Mouse (Mus musculus): ENCODE data around the gene Ube2j2. TPM values are rescaled to one million over a fixed set of nuclear protein-coding genes. Genes with fewer than 3 reads are reported as not detected.

Ube2j2 gene
- polyA plus RNA-seq, 1 experiment from 2014 or later, result 125 TPM

- no peak for ATAC-seq (ENCODE audit: low FRiP score)
- Histone ChIP-seq H3K4me2 (replicated peaks) (no peak overlapping the region), H3K27me3 (ENCODE audit: control insufficient read depth, insufficient read depth, low read length) (no peaks in the 10 kb centered on the region), H3K9ac (no peak overlapping the region), H3K27ac (no peak overlapping the region), H3K4me3 (replicated peaks; ENCODE audit: low read length) (no peak overlapping the region), H3K9me3 (ENCODE audit: control insufficient read depth, low read length) (no peaks in the 10 kb centered on the region), H3K4me1 (replicated peaks; ENCODE audit: control insufficient read depth, insufficient read depth, low read length) (no peaks in the 10 kb centered on the region), H3K36me3 (replicated peaks; ENCODE audit: control insufficient read depth, insufficient read depth) (peaks cover 81% of the 10 kb centered on the region)
- no peak for DNase-seq (ENCODE audit: low spot score)
- WGBS, result 97% methylated on average over 6 of the region's 6 CpGs
Measured at GRCm38 (mm10) chr4:155955491-155955890, 11.9 kb downstream of the Ube2j2 start.

GRCm38 (mm10) chr4:155959275-155959674 lies 15.6 kb downstream of the Ube2j2 start:
- H3K4me1 ChIP-seq (replicated peaks; ENCODE audit: control insufficient read depth, insufficient read depth, low read length), result peaks cover 3% of the 10 kb centered on the region; the same call in 1 of the 2 replicates
- no peak overlapping the region for H3K27ac ChIP-seq
- H3K36me3 ChIP-seq (replicated peaks; ENCODE audit: control insufficient read depth, insufficient read depth), result peaks cover 51% of the 10 kb centered on the region
- 6% methylated on average over 5 of the region's 5 CpGs for WGBS
- H3K9ac ChIP-seq, result no peak overlapping the region
- ATAC-seq (ENCODE audit: low FRiP score), result peak; percentile 71; the same call in 1 of the 2 replicates
- H3K27me3 ChIP-seq (ENCODE audit: control insufficient read depth, insufficient read depth, low read length), result no peaks in the 10 kb centered on the region
- no peak overlapping the region for H3K4me3 ChIP-seq (replicated peaks; ENCODE audit: low read length)
- peak; percentile 84 for DNase-seq (ENCODE audit: low spot score)
- no peaks in the 10 kb centered on the region for H3K9me3 ChIP-seq (ENCODE audit: control insufficient read depth, low read length)
- H3K4me2 ChIP-seq (replicated peaks), result no peak overlapping the region

- Histone ChIP-seq H3K4me3 (replicated peaks; ENCODE audit: low read length) (peak within 1 kb of the TSS; percentile 30), H3K4me2 (replicated peaks) (peak within 1 kb of the TSS; percentile 61), H3K9ac (peak within 1 kb of the TSS; percentile 59), H3K4me1 (replicated peaks; ENCODE audit: control insufficient read depth, insufficient read depth, low read length) (peaks cover 3% of the 10 kb centered on the region; the same call in 1 of the 2 replicates), H3K27ac (no peak within 1 kb of the TSS), H3K9me3 (ENCODE audit: control insufficient read depth, low read length) (no peaks in the 10 kb centered on the region), H3K27me3 (ENCODE audit: control insufficient read depth, insufficient read depth, low read length) (no peaks in the 10 kb centered on the region), H3K36me3 (replicated peaks; ENCODE audit: control insufficient read depth, insufficient read depth) (peaks cover 47% of the 10 kb centered on the region)
- DNase-seq (ENCODE audit: low spot score) (no peak), ATAC-seq (ENCODE audit: low FRiP score) (peak; percentile 52)
- 1% methylated on average over 42 of the region's 42 CpGs for WGBS
Measured at GRCm38 (mm10) chr4:155962167-155962971, 18.7 kb downstream of the Ube2j2 start, which contains the start of gene C1qtnf12. Gene C1qtnf12, plus strand, starts transcription at chr4:155962318.

GRCm38 (mm10) chr4:155963106-155963505 lies 19.5 kb downstream of the Ube2j2 start:
- peak overlapping the region; percentile 61 for H3K4me2 ChIP-seq (replicated peaks)
- H3K4me1 ChIP-seq (replicated peaks; ENCODE audit: control insufficient read depth, insufficient read depth, low read length), result peaks cover 3% of the 10 kb centered on the region; the same call in 1 of the 2 replicates
- H3K27ac ChIP-seq, result no peak overlapping the region
- peaks cover 40% of the 10 kb centered on the region for H3K36me3 ChIP-seq (replicated peaks; ENCODE audit: control insufficient read depth, insufficient read depth)
- no peak for DNase-seq (ENCODE audit: low spot score)
- no peak overlapping the region for H3K4me3 ChIP-seq (replicated peaks; ENCODE audit: low read length)
- WGBS, result 60% methylated on average over 7 of the region's 7 CpGs
- no peaks in the 10 kb centered on the region for H3K27me3 ChIP-seq (ENCODE audit: control insufficient read depth, insufficient read depth, low read length)
- no peak for ATAC-seq (ENCODE audit: low FRiP score)
- peak overlapping the region; percentile 59; the same call in 1 of the 2 replicates for H3K9ac ChIP-seq
- no peaks in the 10 kb centered on the region for H3K9me3 ChIP-seq (ENCODE audit: control insufficient read depth, low read length)

- ATAC-seq (ENCODE audit: low FRiP score), result no peak
- H3K4me1 ChIP-seq (replicated peaks; ENCODE audit: control insufficient read depth, insufficient read depth, low read length), result peaks cover 3% of the 10 kb centered on the region; the same call in 1 of the 2 replicates
- H3K27ac ChIP-seq, result no peak overlapping the region
- 93% methylated on average over 11 of the region's 11 CpGs for WGBS
- no peaks in the 10 kb centered on the region for H3K9me3 ChIP-seq (ENCODE audit: control insufficient read depth, low read length)
- no peak overlapping the region for H3K4me2 ChIP-seq (replicated peaks)
- no peak overlapping the region for H3K4me3 ChIP-seq (replicated peaks; ENCODE audit: low read length)
- peaks cover 33% of the 10 kb centered on the region for H3K36me3 ChIP-seq (replicated peaks; ENCODE audit: control insufficient read depth, insufficient read depth)
- DNase-seq (ENCODE audit: low spot score), result no peak
- H3K27me3 ChIP-seq (ENCODE audit: control insufficient read depth, insufficient read depth, low read length), result no peaks in the 10 kb centered on the region
- no peak overlapping the region for H3K9ac ChIP-seq
Measured at GRCm38 (mm10) chr4:155964396-155964795, 20.8 kb downstream of the Ube2j2 start.

GRCm38 (mm10) chr4:155969043-155969653 lies 25.5 kb downstream of the Ube2j2 start:
- H3K4me2 ChIP-seq (replicated peaks), result no peak overlapping the region
- H3K9me3 ChIP-seq (ENCODE audit: control insufficient read depth, low read length), result no peaks in the 10 kb centered on the region
- H3K4me1 ChIP-seq (replicated peaks; ENCODE audit: control insufficient read depth, insufficient read depth, low read length), result no peaks in the 10 kb centered on the region
- ATAC-seq (ENCODE audit: low FRiP score), result no peak
- peaks cover 26% of the 10 kb centered on the region for H3K36me3 ChIP-seq (replicated peaks; ENCODE audit: control insufficient read depth, insufficient read depth)
- DNase-seq (ENCODE audit: low spot score), result no peak
- WGBS, result 88% methylated on average over 13 of the region's 13 CpGs
- H3K9ac ChIP-seq, result no peak overlapping the region
- H3K27me3 ChIP-seq (ENCODE audit: control insufficient read depth, insufficient read depth, low read length), result no peaks in the 10 kb centered on the region
- H3K27ac ChIP-seq, result no peak overlapping the region
- H3K4me3 ChIP-seq (replicated peaks; ENCODE audit: low read length), result no peak overlapping the region

- Histone ChIP-seq H3K27me3 (ENCODE audit: control insufficient read depth, insufficient read depth, low read length) (no peaks in the 10 kb centered on the region), H3K36me3 (replicated peaks; ENCODE audit: control insufficient read depth, insufficient read depth) (peaks cover 18% of the 10 kb centered on the region), H3K9ac (no peak overlapping the region), H3K27ac (no peak overlapping the region), H3K4me3 (replicated peaks; ENCODE audit: low read length) (no peak overlapping the region), H3K4me1 (replicated peaks; ENCODE audit: control insufficient read depth, insufficient read depth, low read length) (no peaks in the 10 kb centered on the region), H3K9me3 (ENCODE audit: control insufficient read depth, low read length) (no peaks in the 10 kb centered on the region), H3K4me2 (replicated peaks) (no peak overlapping the region)
- ATAC-seq (ENCODE audit: low FRiP score) (no peak), DNase-seq (ENCODE audit: low spot score) (no peak)
- WGBS, result 92% methylated on average over 5 of the region's 5 CpGs
Measured at GRCm38 (mm10) chr4:155970286-155970685, 26.7 kb downstream of the Ube2j2 start.

- no peaks in the 10 kb centered on the region for H3K9me3 ChIP-seq (ENCODE audit: control insufficient read depth, low read length)
- ATAC-seq (ENCODE audit: low FRiP score), result no peak
- 57% methylated on average over 6 of the region's 6 CpGs for WGBS
- no peak overlapping the region for H3K9ac ChIP-seq
- no peak for DNase-seq (ENCODE audit: low spot score)
- no peaks in the 10 kb centered on the region for H3K27me3 ChIP-seq (ENCODE audit: control insufficient read depth, insufficient read depth, low read length)
- no peak overlapping the region for H3K4me2 ChIP-seq (replicated peaks)
- no peak overlapping the region for H3K27ac ChIP-seq
- H3K36me3 ChIP-seq (replicated peaks; ENCODE audit: control insufficient read depth, insufficient read depth), result no peaks in the 10 kb centered on the region
- H3K4me1 ChIP-seq (replicated peaks; ENCODE audit: control insufficient read depth, insufficient read depth, low read length), result no peaks in the 10 kb centered on the region
- H3K4me3 ChIP-seq (replicated peaks; ENCODE audit: low read length), result no peak overlapping the region
Measured at GRCm38 (mm10) chr4:155972651-155973050, 29.0 kb downstream of the Ube2j2 start.

- 85% methylated on average over 2 of the region's 2 CpGs for WGBS
- no peak for DNase-seq (ENCODE audit: low spot score)
- no peak for ATAC-seq (ENCODE audit: low FRiP score)
- Histone ChIP-seq H3K27me3 (ENCODE audit: control insufficient read depth, insufficient read depth, low read length) (no peaks in the 10 kb centered on the region), H3K9me3 (ENCODE audit: control insufficient read depth, low read length) (no peaks in the 10 kb centered on the region), H3K4me1 (replicated peaks; ENCODE audit: control insufficient read depth, insufficient read depth, low read length) (no peaks in the 10 kb centered on the region), H3K27ac (no peak overlapping the region), H3K4me2 (replicated peaks) (no peak overlapping the region), H3K36me3 (replicated peaks; ENCODE audit: control insufficient read depth, insufficient read depth) (no peaks in the 10 kb centered on the region), H3K4me3 (replicated peaks; ENCODE audit: low read length) (no peak overlapping the region), H3K9ac (no peak overlapping the region)
Measured at GRCm38 (mm10) chr4:155973239-155973638, 29.6 kb downstream of the Ube2j2 start.

Measured in hindbrain, embryonic 14.5 days (tissue).